Mouse (Mus musculus) CH12.LX (cell line): ENCODE results near the gene Sorcs3. TPM values are rescaled to one million over a fixed set of nuclear protein-coding genes. Genes with fewer than 3 reads are reported as not detected.

Source experiments
- DNase-seq: peaks from one replicate; pipeline ENCODE4 v3.0.0-alpha.2; 2013; ENCODE audit errors: extremely low read depth
- H3K27ac ChIP-seq: 2 replicates; pipeline ENCODE4 v1.5.1; 2012; ENCODE audit warnings: low read depth, mild to moderate bottlenecking, control low read depth, moderate library complexity; ENCODE audit not compliant: insufficient read depth
- H3K27me3 ChIP-seq: replicated peaks from 2 replicates; pipeline ENCODE3; 2012; ENCODE audit warnings: inconsistent platforms
- H3K36me3 ChIP-seq, 2 experiments: replicated peaks in 1 of 2; 2 replicates each; pipeline versions ENCODE3 to v1.6.1; 2012; ENCODE audit warnings: inconsistent platforms in 1 of 2, low read length in 1 of 2, mild to moderate bottlenecking in 1 of 2, mixed read lengths in 1 of 2, moderate library complexity in 1 of 2; ENCODE audit not compliant: control insufficient read depth in 1 of 2, insufficient read depth in 1 of 2
- H3K4me1 ChIP-seq, 2 experiments: 2 replicates each; pipeline ENCODE4 v1.6.1; 2012; ENCODE audit warnings: inconsistent platforms in 1 of 2, moderate library complexity in 1 of 2; ENCODE audit not compliant: insufficient read depth in 2 of 2, control insufficient read depth in 1 of 2
- H3K4me2 ChIP-seq: 2 replicates; pipeline ENCODE4 v1.6.1; 2012; ENCODE audit warnings: low read depth, mild to moderate bottlenecking, control low read depth; ENCODE audit not compliant: poor library complexity, insufficient read depth, severe bottlenecking
- H3K4me3 ChIP-seq, 3 experiments: fragments of 150-350 bp in 1 of 3; sonication (generic) in 1 of 3; replicated peaks in 1 of 3; 2 replicates each; pipeline versions ENCODE3 to v1.5.1; 2011 to 2012; ENCODE audit warnings: low read depth in 2 of 3, low read length in 2 of 3, mild to moderate bottlenecking in 2 of 3, moderate library complexity in 2 of 3, control low read depth in 1 of 3, improper control_type of control experiment in 1 of 3, inconsistent platforms in 1 of 3, mixed read lengths in 1 of 3; ENCODE audit not compliant: poor library complexity in 1 of 3
- H3K79me2 ChIP-seq: replicated peaks from 2 replicates; pipeline ENCODE4 v1.6.1; 2012; ENCODE audit warnings: mild to moderate bottlenecking, moderate library complexity; ENCODE audit not compliant: control insufficient read depth, poor library complexity, insufficient read depth, severe bottlenecking; ENCODE audit errors: extremely low read depth
- H3K9ac ChIP-seq: 2 replicates; pipeline ENCODE4 v1.6.1; 2012; ENCODE audit warnings: low read depth, mild to moderate bottlenecking, control low read depth, moderate library complexity; ENCODE audit not compliant: insufficient read depth
- H3K9me3 ChIP-seq: replicated peaks from 2 replicates; pipeline ENCODE3; 2012; ENCODE audit warnings: low read length, inconsistent platforms, mixed read lengths
- ELF1 ChIP-seq: IDR thresholded peaks from 2 replicates; pipeline ENCODE4 v1.6.1; 2014; ENCODE audit warnings: low read depth, mild to moderate bottlenecking, inconsistent platforms, low read length, improper control_type of control experiment
- ETS1 ChIP-seq: conservative IDR thresholded peaks from 2 replicates; pipeline ENCODE4 v1.6.1; 2012; ENCODE audit warnings: low read depth, mild to moderate bottlenecking, inconsistent platforms, low read length, improper control_type of control experiment, moderate library complexity
- HCFC1 ChIP-seq: IDR thresholded peaks from 2 replicates; pipeline ENCODE4 v1.6.1; 2012; ENCODE audit warnings: low read depth, mild to moderate bottlenecking, inconsistent platforms, low read length, improper control_type of control experiment
- JUN ChIP-seq: IDR thresholded peaks from 2 replicates; pipeline ENCODE4 v1.6.1; 2011; ENCODE audit warnings: low read depth, mild to moderate bottlenecking, low read length, improper control_type of control experiment, moderate library complexity; ENCODE audit not compliant: insufficient read depth
- JUND ChIP-seq: conservative IDR thresholded peaks from 2 replicates; pipeline ENCODE4 v1.6.1; 2011; ENCODE audit warnings: low read depth, low read length, improper control_type of control experiment
- MAFK ChIP-seq: IDR thresholded peaks from 2 replicates; pipeline ENCODE4 v1.6.1; 2011; ENCODE audit warnings: low read length, improper control_type of control experiment; ENCODE audit not compliant: insufficient replicate concordance
- MEF2A ChIP-seq: IDR thresholded peaks from 2 replicates; pipeline ENCODE4 v1.6.1; 2014; ENCODE audit warnings: low read depth, mild to moderate bottlenecking, inconsistent platforms, low read length, improper control_type of control experiment, borderline replicate concordance
- MXI1 ChIP-seq: IDR thresholded peaks from 2 replicates; pipeline ENCODE4 v1.6.1; 2011; ENCODE audit warnings: mild to moderate bottlenecking, low read depth, low read length, improper control_type of control experiment
- NELFE ChIP-seq: IDR thresholded peaks from 2 replicates; pipeline ENCODE4 v1.6.1; 2011; ENCODE audit warnings: low read depth, low read length, improper control_type of control experiment
- RAD21 ChIP-seq: IDR thresholded peaks from 2 replicates; pipeline ENCODE4 v1.6.1; 2011; ENCODE audit warnings: low read depth, mild to moderate bottlenecking, low read length, improper control_type of control experiment, moderate library complexity
- RCOR1 ChIP-seq: conservative IDR thresholded peaks from 2 replicates; pipeline ENCODE4 v1.6.1; 2012; ENCODE audit warnings: low read depth, mild to moderate bottlenecking, inconsistent platforms, low read length, improper control_type of control experiment
- SMC3 ChIP-seq: IDR thresholded peaks from 2 replicates; pipeline ENCODE4 v1.6.1; 2011; ENCODE audit warnings: low read depth, low read length, improper control_type of control experiment
- UBTF ChIP-seq: IDR thresholded peaks from 2 replicates; pipeline ENCODE4 v1.6.1; 2012; ENCODE audit warnings: low read depth, mild to moderate bottlenecking, inconsistent platforms, low read length, improper control_type of control experiment, moderate library complexity
- USF1 ChIP-seq: IDR thresholded peaks from 2 replicates; pipeline ENCODE4 v1.6.1; 2014; ENCODE audit warnings: low read depth, mild to moderate bottlenecking, inconsistent platforms, low read length, improper control_type of control experiment
- USF2 ChIP-seq: conservative IDR thresholded peaks from 2 replicates; pipeline ENCODE4 v1.6.1; 2011; ENCODE audit warnings: low read depth, low read length, improper control_type of control experiment
- ZC3H11A ChIP-seq: IDR thresholded peaks from 2 replicates; pipeline ENCODE4 v1.6.1; 2012; ENCODE audit warnings: low read depth, mild to moderate bottlenecking, inconsistent platforms, low read length, improper control_type of control experiment
- ZMIZ1 ChIP-seq: IDR thresholded peaks from 2 replicates; pipeline ENCODE4 v1.6.1; 2012; ENCODE audit warnings: low read depth, mild to moderate bottlenecking, inconsistent platforms, low read length, improper control_type of control experiment
- ZNF384 ChIP-seq: IDR thresholded peaks from 2 replicates; pipeline ENCODE4 v1.6.1; 2012; ENCODE audit warnings: low read depth, low read length, improper control_type of control experiment, inconsistent platforms
- dilution Hi-C: fragments of 300-500 bp; cut with MboI; formaldehyde crosslinking; loops from 2 replicates; pipeline ENCODE4 v1.14.3; 2020; ENCODE audit warnings: low sequenced_read_pairs; ENCODE audit not compliant: extremely low pct_unique_long_range_greater_than_20kb, extremely low pct_ligation_motif_present
- in situ Hi-C: fragments of 300-500 bp; cut with MboI; formaldehyde crosslinking; loops from 3 replicates; pipeline ENCODE4 v1.14.3; 2019; ENCODE audit warnings: low sequenced_read_pairs, low pct_ligation_motif_present, low pct_unique_long_range_greater_than_20kb, mixed read lengths
- polyA plus RNA-seq: library from polyadenylated mRNA; unstranded; fragments of >175 nt; gene quantifications from 2 replicates; pipeline ENCODE4 v1.2.1, GENCODE M21; 2012; ENCODE audit warnings: low read depth; ENCODE audit not compliant: insufficient read length
- total RNA-seq, 2 experiments: library from RNA; depleted of rRNA; stranded (reverse); fragments of 300-350 nt in 1 of 2; fragments of >200 nt in 1 of 2; gene quantifications; 2 replicates each; pipeline ENCODE4 v1.2.3; 2012 to 2014

The Sorcs3 gene
- total and polyA plus RNA-seq, 3 experiments, result not detected

DNA sequence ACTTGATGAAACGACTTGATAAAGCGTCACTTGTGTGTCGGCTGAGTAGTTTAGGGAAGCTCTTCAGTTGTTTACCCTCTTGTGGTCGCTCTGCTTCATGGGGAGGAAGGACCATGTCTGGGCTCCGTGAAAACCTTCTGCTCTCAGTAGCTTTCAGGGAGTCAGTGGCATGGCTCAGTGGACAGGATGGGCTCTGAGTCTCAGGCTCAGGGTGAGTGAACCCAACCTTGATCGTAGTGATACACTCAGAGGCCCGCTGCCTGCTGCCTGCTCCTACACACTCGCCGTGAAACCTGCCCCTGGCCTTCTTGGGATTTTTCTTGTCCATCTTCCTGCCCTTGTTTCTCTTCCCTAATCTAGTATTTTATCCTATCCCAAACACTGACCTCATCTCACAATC lies 166.0 kb downstream of the Sorcs3 start:
- dilution Hi-C loops, result no loop called here
- peaks cover 62% of the 10 kb centered on the region for H3K9me3 ChIP-seq
- no peak for TF ChIP-seq ZC3H11A
- in situ Hi-C loops, result no loop called here
- no peaks in the 10 kb centered on the region for H3K27me3 ChIP-seq
- no peak for DNase-seq
- H3K79me2 ChIP-seq, result no peaks in the 10 kb centered on the region
- no peaks in the 10 kb centered on the region for H3K4me1 ChIP-seq
- H3K27ac ChIP-seq, result no peak overlapping the region
- H3K36me3 ChIP-seq, result no peaks in the 10 kb centered on the region
- H3K4me3 ChIP-seq, result no peak overlapping the region
- H3K4me2 ChIP-seq, result no peak overlapping the region
- no peak overlapping the region for H3K9ac ChIP-seq

GRCm38 (mm10) chr19:48378006-48378540 lies 172.2 kb downstream of the Sorcs3 start:
- H3K9ac ChIP-seq, result no peak overlapping the region
- no peak overlapping the region for H3K4me3 ChIP-seq
- no peak for DNase-seq
- H3K79me2 ChIP-seq, result no peaks in the 10 kb centered on the region
- in situ Hi-C loops (no loop called here), dilution Hi-C loops (no loop called here)
- no peaks in the 10 kb centered on the region for H3K4me1 ChIP-seq
- H3K4me2 ChIP-seq, result no peak overlapping the region
- TF ChIP-seq ZNF384, result no peak
- TF ChIP-seq USF1, result no peak
- no peak for TF ChIP-seq JUN
- TF ChIP-seq SMC3, result no peak
- TF ChIP-seq USF2, result no peak
- H3K36me3 ChIP-seq, result no peaks in the 10 kb centered on the region
- peaks cover 55% of the 10 kb centered on the region for H3K9me3 ChIP-seq
- no peaks in the 10 kb centered on the region for H3K27me3 ChIP-seq
- no peak overlapping the region for H3K27ac ChIP-seq

DNA sequence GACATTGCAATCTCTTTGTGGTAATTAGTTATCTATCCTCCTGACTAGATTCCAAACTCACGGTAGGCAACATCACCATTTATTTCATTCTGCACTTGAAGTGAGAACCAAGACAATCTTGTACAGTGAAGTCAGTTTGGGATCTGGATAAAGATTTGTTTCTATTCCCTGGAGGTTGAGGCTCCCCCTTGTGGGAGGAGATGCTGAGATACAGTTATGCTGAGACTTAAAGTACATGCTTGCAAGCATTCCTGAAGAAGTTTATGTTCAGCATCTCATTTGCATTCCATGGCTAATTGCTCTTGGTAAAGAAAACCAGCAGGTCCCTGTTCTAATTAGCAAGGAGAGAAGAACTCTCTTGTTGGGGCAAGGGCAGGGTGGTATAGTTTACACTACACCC lies 185.7 kb downstream of the Sorcs3 start:
- no peak for DNase-seq
- dilution Hi-C loops (no loop called here), in situ Hi-C loops (no loop called here)
- Histone ChIP-seq H3K27ac (no peak overlapping the region), H3K9me3 (peaks cover 82% of the 10 kb centered on the region), H3K36me3 (no peaks in the 10 kb centered on the region), H3K4me2 (no peak overlapping the region), H3K9ac (no peak overlapping the region), H3K27me3 (no peaks in the 10 kb centered on the region), H3K79me2 (no peaks in the 10 kb centered on the region), H3K4me3 (no peak overlapping the region), H3K4me1 (no peaks in the 10 kb centered on the region)
- TF ChIP-seq RAD21 (no peak), UBTF (no peak), MAFK (no peak), NELFE (no peak), HCFC1 (no peak), JUND (no peak), MEF2A (no peak), MXI1 (no peak), ZMIZ1 (no peak), ETS1 (no peak), ELF1 (no peak), RCOR1 (no peak)
